Mouse (Mus musculus) forebrain, embryonic 12.5 days (tissue): ENCODE measurements around the gene Gm8906. TPM values are rescaled to one million over a fixed set of nuclear protein-coding genes. Genes with fewer than 3 reads are reported as not detected.
"Not testable (repeated sequence)": the region's sequence is repeated elsewhere in the genome, so short reads cannot be mapped to it uniquely, and the experiment has no call there.

Source experiments
- ATAC-seq: fragments of 200-750 bp; cut with Nextera tagmentation; 2 replicates; pipeline ENCODE4 v1.8.0; 2017; ENCODE audit warnings: moderate TSS enrichment; ENCODE audit not compliant: low FRiP score
- H3K27ac ChIP-seq: fragments of 300-500 bp; sonication (generic); 2 replicates; pipeline ENCODE4 v1.5.1; 2016; ENCODE audit warnings: mild to moderate bottlenecking
- H3K27me3 ChIP-seq: fragments of 300-500 bp; sonication (generic); 2 replicates; pipeline ENCODE4 v1.6.1; 2016; ENCODE audit warnings: mild to moderate bottlenecking
- H3K36me3 ChIP-seq: fragments of 300-500 bp; sonication (generic); replicated peaks from 2 replicates; pipeline ENCODE4 v1.6.1; 2016; ENCODE audit warnings: mild to moderate bottlenecking
- H3K4me1 ChIP-seq: fragments of 300-500 bp; sonication (generic); 2 replicates; pipeline ENCODE4 v1.6.1; 2016
- H3K4me2 ChIP-seq: fragments of 300-500 bp; sonication (generic); 2 replicates; pipeline ENCODE4 v1.6.1; 2016; ENCODE audit warnings: mild to moderate bottlenecking, moderate library complexity
- H3K4me3 ChIP-seq: fragments of 300-500 bp; sonication (generic); replicated peaks from 2 replicates; pipeline ENCODE4 v1.5.1; 2016; ENCODE audit warnings: mild to moderate bottlenecking
- H3K9ac ChIP-seq: fragments of 300-500 bp; sonication (generic); 2 replicates; pipeline ENCODE4 v1.6.1; 2016; ENCODE audit warnings: mild to moderate bottlenecking
- H3K9me3 ChIP-seq: fragments of 300-500 bp; sonication (generic); 2 replicates; pipeline ENCODE4 v1.6.1; 2016
- WGBS: fragments of 180-500 bp; shearing (Covaris S2); methylation state at CpG from one replicate; pipeline ENCODE4 v1.1.7; 2016; 5-methylcytosine and 5-hydroxymethylcytosine counted together
- polyA plus RNA-seq: library from polyadenylated mRNA; unstranded; fragments of >200 nt; fragmentation: Nextera tagmentation; extraction: Ambion mirVana; gene quantifications from 2 replicates; pipeline ENCODE4 v1.2.1, GENCODE M21; 2016

Gene Gm8906
- polyA plus RNA-seq: not detected in 2 replicates

DNA sequence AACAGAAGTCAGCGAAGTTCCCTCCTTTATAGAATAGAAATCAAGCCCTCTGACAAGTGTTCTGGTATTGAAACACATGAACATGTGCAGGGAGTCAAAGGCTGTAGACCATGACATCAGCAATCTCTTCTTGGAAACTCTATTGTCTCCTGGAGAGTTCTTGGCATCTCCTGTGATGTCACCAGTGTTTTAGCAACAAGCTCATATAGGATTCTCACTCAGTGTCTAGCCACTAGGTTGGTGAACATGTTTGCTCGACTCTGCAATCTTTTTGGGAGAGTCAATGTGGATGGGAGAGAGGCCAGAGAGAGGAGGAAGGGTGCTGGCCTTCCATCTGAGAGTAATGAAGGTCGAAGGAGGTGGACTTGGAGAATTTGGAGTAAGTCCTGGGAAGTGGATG, at the start of gene Gm8906:
Gm8906 (plus strand) TSS at position 301 of the 400 bp plus-strand sequence.
- not testable (repeated sequence) for H3K4me1 ChIP-seq, H3K27ac ChIP-seq, H3K9me3 ChIP-seq, ATAC-seq, H3K27me3 ChIP-seq, H3K4me2 ChIP-seq, H3K36me3 ChIP-seq, H3K9ac ChIP-seq, H3K4me3 ChIP-seq
- 49% methylated on average over 2 of the region's 3 CpGs for WGBS

Other genes with a start within 250 kb of the Gm8906 start
- gene Gm8890, start 246.7 kb upstream of the Gm8906 start, polyA plus RNA-seq: not detected in 2 replicates
- not detected in 2 replicates for gene Speer1, start 161.2 kb upstream of the Gm8906 start, polyA plus RNA-seq
- gene Gm8897, start 86.3 kb upstream of the Gm8906 start, polyA plus RNA-seq: not detected in 2 replicates
- gene Gm6460, start 92.2 kb downstream of the Gm8906 start, polyA plus RNA-seq: not detected in 2 replicates
- not detected in 2 replicates for gene Gm8922, start 179.3 kb downstream of the Gm8906 start, polyA plus RNA-seq